Mouse (Mus musculus) c-Kit-positive CD71-negative TER-119-negative erythroid progenitor cells, embryonic 14.5 days (primary cell): ENCODE measurements around the gene Lrrc8b.
A peak's percentile ranks its signal among the peaks of the same experiment; 100 is the strongest.

Experiments used
- DNase-seq: peaks from one replicate; pipeline ENCODE4 v3.0.0-alpha.2; 2013; ENCODE audit warnings: low read depth

Lrrc8b gene

DNA sequence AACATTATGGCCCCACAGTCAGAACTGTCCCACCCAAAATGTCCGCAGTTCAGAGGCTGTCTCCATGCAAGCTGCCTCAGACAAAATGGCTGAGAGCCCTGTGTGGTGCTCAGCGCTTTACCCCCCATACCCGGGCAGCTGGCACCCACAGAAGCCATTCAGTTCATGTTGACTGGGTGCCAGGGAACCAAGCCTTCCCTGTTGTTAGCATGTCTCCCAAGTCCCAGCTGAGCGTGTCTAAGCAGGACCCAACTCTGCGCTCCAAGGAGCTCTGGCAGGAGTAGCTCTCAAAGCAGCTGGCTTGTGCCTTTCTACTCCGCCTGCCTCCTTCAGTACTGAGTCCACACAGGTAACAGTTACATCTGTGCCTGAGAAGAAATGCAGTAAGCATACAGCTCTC is 68.7 kb downstream of the Lrrc8b start:
- DNase-seq = no peak

DNA sequence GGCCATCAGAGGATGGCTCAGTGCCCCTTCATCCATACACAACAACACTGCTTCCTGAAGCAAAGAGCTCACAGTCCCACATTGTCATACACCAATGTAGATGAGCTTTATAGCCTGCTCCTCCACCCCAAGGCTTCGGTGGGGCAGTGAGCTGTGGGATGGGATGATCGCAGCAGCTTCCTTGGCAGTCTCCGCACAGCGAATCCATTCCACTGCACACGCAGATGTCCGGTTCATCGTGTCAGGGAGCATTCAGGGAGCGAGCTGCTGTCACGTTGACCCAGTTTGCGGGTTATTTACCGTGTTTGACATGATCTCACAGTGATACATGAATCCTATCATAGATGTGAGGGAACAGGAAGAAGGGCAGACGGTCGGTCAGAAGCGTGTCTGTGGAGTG is 69.3 kb downstream of the Lrrc8b start:
- DNase-seq = no peak

GRCm38 (mm10) chr5:105490211-105490610 is 74.6 kb downstream of the Lrrc8b start:
- no peak for DNase-seq

- DNase-seq = no peak
Observed at GRCm38 (mm10) chr5:105491389-105491788, 75.8 kb downstream of the Lrrc8b start.

DNA sequence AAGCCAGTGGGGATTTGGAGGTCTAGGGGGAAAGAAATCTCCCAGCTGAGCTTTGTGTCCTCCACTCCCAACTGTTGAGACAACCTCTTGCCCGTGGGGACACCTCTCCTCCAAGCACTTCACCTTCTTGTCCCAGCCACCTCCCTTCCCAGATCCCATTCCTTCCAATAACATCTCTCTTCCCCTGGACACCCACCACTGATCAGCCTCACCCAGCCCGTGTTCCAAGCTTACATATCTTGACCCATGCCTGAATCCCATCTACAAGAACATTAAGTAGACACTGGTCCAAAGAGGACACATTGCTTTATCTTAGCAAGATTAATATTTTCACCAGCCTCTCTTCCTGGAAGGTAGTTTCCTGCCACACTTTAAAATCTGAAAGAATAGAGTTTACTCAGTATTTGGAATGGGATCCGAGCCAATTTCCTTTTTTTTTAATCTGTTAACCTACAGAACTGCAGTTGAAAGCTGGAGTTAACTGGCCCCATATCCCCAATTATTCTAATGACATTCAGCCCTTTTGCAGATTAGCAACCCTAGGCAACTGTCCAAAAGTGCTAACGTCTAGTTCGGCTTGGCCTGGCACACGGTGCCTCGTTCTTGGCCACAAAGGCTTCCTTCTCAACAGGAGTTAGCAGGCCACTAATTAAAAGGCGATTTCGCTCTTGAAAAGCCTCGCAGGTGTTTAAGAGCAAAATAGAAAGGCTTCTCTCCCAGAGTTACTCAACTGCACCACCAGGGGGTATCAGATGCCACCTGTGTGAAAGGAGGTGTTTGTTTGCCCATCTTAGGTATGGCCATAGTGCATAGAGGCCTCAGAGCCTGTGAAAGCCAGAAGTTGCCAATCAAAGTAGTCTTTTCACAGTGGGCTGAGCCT is 77.0 kb downstream of the Lrrc8b start:
- no peak for DNase-seq

GRCm38 (mm10) chr5:105493377-105493776 is 77.8 kb downstream of the Lrrc8b start:
- DNase-seq = no peak

DNA sequence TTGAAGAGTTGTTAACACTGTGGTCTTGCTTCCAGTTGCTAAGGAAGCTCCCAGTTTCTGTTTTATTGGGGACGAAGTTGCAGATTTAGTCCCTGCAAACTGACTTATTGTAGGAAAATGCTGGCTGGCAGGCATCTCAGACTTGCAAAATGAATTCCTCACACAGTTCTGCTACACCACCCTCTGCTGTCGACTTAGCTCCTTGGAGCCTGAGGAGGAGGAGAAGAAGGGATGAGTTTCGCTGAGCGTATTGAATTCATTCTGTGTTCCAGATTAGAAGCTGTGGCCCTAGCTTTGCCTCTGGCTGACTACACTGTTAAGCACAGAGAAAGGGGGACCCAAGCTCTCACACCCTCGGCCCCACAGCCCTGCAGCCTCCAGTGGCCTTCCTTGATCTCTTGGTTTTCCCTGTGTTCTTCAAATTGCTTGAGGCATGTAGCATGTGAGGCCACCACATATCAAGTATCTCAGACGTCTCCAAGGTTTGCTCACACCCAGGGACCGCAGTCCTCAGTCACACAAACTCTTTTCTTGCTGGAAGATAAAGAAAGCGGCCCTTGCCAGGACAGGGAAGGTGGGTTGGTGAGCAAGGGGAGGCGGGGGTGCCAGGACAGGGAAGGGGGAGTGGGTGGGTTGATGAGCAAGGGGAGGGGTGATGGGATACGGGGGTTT is 78.8 kb downstream of the Lrrc8b start:
- DNase-seq = no peak

DNA sequence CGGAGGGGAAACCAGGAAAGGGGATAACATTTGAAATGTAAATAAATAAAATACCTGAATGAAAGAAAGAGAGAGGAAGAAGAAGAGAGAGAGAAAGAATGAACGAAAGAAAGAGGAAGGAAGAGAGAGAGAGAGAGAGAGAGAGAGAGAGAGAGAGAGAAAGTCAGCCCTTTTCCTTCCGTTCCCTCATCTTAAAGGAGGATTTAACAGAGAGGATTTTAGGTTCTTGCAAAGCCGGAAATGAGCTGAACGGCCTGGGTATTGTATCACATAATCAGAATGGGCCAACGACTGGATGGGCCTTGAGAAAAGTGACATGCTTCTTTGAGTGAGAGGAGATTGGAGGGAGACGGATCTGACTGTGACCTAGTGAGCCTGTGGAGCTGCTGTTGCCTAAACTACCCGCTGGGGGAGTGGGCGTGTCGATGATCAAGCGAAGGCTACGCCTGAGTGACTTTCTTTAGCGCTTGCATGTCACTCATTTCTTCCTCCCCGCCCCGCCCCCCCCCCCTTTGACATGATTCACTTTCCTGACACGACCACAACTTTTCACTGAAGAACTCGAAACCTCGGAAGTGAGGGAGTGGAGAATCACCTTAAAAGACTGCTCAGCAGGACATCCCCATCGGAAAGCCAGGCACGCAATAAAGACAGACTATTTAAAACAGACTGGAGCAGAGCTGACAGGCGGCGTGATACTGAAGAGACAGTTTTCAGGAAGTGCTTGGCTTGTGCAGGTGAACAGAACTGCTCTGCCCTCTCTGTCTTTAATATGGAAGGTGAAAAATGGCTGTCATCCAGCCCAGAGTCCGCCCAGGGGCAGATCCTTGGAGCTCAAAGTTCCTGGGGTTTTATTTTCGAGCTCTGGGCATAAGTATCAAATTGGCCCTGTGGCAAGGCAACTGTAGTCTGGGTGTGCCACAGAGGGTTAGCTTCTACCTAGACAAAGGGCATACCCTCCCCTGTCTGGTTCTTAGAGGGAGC is 79.6 kb downstream of the Lrrc8b start:
- peak; percentile 87 for DNase-seq

DNA sequence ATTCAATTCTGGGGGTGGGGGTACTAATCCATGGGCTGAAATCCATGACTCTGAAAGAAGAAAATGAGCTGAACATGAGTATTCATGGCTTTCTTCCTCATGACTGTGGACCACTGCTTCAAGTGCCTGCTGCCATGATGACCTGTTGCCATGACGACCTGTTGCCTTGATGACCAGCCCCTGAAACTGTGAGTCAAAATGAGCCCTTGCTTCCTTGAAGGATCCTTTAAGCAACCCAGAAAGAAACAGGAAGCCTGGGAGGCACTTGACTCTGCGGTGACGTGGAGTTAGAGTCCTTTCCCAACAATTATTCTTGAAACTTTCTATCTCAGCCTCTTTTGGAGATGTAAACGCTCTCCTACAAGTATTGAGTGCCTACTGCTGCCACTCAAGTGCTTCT is 80.6 kb downstream of the Lrrc8b start:
- DNase-seq = peak; percentile 38

DNA sequence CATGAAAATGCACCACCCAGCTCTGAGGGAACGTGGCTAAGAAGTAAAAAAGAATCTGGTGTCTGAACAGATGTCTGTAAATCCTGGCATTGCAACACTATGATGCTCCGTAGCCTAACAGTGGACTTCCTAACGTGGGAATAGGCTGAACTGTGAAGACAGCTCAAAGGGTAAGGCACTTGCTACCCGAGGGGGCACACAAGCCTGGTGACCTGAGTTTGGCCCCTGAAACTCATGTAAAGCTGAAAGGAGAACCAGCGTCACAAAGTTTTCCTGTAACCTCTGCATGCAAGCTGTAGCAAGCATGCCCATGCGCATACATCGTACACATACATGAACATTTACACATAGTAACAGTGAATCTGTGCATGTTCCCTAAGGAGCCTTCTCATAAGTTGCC is 81.0 kb downstream of the Lrrc8b start:
- DNase-seq = no peak

DNA sequence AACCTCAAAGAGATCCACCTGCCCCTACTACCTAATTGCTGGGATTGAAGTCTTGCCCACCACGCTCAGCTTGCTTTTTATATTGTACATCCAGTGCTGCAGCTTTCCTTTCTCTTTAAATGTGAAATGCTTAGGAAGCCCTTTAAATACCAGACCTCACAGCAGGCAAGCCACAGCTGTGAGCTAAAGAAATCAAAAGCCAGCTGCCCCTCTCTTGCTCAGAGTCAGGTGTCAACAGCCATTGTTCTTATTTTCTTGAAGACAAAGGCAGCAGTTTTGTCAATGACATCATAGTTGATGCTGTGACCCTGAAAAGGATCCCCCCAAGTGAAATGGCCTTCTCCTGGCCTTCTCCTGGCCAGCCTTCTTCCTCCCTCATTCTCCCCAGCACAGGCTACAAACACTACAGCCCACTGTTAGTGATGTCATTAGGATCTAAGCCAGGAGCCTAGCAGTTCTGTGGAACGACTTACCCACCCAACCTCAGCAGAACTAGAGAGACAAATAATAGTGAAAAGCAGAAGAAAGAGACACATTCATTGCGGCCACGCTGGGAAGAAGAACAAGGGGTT is 82.9 kb downstream of the Lrrc8b start:
- DNase-seq = no peak

- DNase-seq = no peak
Observed at GRCm38 (mm10) chr5:105499396-105499795, 83.8 kb downstream of the Lrrc8b start.

GRCm38 (mm10) chr5:105500132-105501121 is 84.9 kb downstream of the Lrrc8b start:
- no peak for DNase-seq

DNA sequence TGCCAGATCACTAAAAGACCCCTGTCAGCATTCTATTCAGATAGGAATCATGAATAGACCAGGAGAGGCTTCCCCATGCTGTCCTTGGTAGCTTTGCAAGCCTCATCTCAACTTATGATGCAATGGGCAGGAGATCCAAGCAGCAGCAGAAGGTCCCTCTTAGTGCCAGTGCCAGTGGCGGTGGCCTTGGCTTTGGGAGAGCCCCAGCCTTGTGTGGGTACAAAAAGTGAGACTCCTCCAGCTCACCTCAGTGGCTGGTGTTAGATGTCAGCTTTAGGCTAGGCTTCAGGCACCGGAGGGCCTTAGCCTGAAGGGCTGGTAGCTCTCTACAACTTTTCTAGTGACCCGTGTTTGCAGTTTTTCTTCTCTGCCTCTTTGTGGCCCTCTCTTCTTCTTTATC is 85.6 kb downstream of the Lrrc8b start:
- DNase-seq = no peak

GRCm38 (mm10) chr5:105508813-105509212 is 93.2 kb downstream of the Lrrc8b start:
- DNase-seq = no peak

DNA sequence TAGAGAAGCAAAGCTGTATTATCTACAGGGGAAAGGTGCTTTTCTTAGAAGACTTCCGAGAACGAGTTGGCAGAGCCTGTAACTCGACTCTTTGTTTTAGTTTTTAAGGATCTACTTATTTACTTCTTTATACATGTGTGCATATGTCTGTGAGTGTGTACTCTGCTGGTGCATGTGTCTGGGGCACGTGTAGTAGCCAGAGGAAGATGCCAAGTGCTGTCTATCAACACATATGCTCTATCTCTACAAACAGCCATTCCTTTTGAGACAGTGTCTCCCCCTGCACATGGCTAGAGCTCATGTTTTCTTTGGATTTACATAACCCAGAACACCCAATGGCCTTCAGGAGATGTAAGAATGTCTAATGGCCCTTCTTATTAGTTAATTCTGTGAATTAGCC is 96.7 kb downstream of the Lrrc8b start:
- DNase-seq = no peak

GRCm38 (mm10) chr5:105515532-105515931 is 100.0 kb downstream of the Lrrc8b start:
- DNase-seq = no peak

- no peak for DNase-seq
Observed at GRCm38 (mm10) chr5:105516290-105516689, 100.7 kb downstream of the Lrrc8b start.

DNA sequence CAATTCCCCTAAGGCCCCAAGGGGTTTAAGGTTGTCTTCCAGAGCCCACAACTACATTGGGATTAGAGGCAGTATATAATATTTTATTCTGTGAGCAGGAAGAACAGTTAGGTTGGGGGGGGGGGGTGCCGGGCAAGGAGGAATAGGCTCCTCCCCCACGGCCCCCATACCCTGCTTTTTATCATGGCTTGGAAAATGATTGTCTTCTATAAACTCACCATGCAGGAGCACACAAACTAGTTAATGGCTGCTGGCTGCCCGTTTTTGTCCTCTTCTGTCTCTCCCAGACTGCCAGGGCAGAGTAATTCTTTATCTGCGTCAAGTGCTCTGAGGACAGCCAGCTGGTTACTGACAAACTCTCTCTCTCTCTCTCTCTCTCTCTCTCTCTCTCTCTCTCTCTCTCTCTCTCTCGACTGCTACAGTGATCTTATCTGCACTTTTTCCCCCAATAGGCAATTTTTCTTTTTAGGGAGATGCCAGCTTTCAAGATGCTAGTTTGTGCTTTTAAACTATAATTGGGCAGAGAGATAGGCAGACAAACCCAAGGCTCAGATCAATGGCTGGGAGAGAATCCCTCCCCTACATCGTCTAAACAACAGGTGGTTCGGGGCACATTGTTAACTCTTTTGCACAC is 102.5 kb downstream of the Lrrc8b start:
- DNase-seq = no peak

DNA sequence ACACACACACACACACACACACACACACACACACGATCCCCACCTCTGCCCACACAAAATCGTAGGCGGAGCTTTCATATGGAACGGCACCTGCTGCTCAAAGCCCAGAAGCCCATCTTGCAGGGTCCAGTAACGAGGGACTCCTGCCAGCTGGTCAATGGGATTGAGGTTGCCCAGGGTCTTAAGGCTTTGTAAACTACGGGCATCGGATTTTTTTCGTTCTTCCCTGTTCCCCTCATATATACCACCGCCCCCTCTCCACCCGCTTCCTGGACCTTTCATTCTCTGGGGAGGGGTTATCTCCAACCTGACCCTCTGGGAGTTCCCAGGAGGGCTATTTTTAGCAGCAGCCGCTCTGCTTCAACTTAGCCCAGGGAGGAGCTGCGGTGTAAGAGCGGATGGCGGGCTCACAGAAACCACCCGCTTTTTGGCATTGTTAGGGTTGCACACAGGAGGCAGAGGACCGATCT is 103.1 kb downstream of the Lrrc8b start:
- DNase-seq = peak; percentile 46
